Mouse (Mus musculus) adrenal gland, postnatal 10 days (tissue): Measurements from ENCODE around the gene Acyp1. TPM values are rescaled to one million over a fixed set of nuclear protein-coding genes. Genes with fewer than 3 reads are reported as not detected.

Source experiments
- DNase-seq: peaks from one replicate; pipeline ENCODE4 v3.0.0; 2021; ENCODE audit warnings: mixed read lengths
- long read RNA-seq, 2 experiments: library from polyadenylated mRNA; stranded (forward); transcript quantifications; one replicate each; pipeline ENCODE4 v2.0.0; 2021
- total RNA-seq, 2 experiments: library from RNA; stranded (reverse); gene quantifications; 2 replicates each; pipeline ENCODE4 v1.2.3; 2021

The Acyp1 gene
- 10 to 100 TPM; 28.2 to 31.0 TPM for total RNA-seq
- long read RNA-seq, experiment 1, transcript Acyp1-201 (3 exons, 648 nt), result major isoform, 28 of 34 reads
- long read RNA-seq, experiment 1, partial matches to known transcripts, result 3 of 34 reads
- long read RNA-seq, experiment 1, other reads (novel, unspliced or antisense), result 2 of 34 reads
- long read RNA-seq, experiment 2, transcript Acyp1-201 (3 exons, 648 nt), result major isoform, 20 of 24 reads
- long read RNA-seq, experiment 2, partial matches to known transcripts, result 1 of 24 reads
- long read RNA-seq, experiment 2, other reads (novel, unspliced or antisense), result 2 of 24 reads

DNA sequence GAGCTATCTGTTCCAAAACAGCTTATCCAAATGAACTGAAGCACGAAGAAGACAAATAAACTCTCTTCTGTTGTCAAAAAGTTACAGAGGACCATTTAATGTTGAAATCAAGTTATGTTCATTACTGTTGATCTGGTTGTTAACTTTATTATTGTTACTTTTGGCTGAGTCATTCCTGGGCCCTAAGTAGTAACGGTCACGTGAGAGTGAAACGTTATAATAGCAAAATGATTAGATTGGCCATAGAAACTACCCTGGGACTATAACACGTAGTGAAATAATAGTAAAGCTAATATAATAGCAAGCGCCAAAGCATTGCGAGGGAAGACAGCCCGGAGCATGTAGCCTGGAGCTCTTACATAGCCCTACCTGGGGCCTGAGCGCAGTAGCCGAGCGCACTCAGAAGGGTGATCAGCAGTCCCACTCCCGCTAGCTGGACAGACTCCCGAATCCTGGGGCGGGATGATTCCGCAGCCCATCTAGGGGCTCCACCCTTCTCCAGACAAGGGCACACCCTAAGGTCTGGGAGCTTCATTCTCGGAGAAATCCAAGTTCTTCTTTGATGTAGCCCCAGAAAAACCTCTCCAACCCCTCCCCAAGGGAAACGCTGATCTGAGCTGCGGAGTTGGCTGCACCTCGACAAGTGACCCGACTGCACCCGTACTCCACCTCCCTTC is at the start of gene Acyp1:
TSS of gene Acyp1 (minus strand) at position 630 of the 677 bp plus-strand sequence.
- DNase-seq, result peak; percentile 57

DNA sequence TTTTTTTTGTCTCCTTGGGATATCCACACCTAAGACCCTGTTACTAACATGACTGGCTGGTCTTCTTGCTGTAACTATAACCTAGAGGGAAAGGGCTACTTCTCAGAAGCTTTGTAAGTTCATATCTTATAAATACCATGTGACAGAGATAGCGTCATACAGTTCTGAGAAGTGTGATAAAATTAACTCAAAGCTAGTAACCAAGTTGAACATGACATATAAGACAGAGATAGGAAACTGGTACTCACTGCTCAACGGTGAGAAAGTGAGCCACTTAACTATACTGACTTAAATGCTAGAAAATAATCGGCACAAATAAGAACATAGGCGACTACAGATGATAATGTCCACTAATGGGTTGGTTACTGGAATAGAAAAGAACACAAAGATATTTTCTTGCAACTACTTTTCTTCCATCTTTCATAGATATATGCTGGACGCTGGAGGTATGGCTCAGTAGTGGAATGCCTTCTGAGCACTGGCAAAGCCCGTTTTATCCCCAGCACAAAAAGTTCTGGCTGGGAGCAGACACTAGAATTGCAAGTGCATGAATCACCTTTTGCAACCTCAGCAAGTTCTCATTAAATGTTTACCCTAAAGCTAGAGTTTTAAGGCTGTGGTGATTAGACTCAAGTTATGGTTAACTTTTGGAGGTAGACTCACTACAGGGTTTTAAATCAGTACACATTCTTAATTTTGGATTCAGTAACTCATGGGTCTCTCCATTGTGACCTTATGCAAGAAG is 49.5 kb upstream of the Acyp1 start:
- DNase-seq, result no peak

- peak; percentile 57 for DNase-seq
Observed at GRCm38 (mm10) chr12:85330153-85330552, 41.9 kb upstream of the Acyp1 start.

DNA sequence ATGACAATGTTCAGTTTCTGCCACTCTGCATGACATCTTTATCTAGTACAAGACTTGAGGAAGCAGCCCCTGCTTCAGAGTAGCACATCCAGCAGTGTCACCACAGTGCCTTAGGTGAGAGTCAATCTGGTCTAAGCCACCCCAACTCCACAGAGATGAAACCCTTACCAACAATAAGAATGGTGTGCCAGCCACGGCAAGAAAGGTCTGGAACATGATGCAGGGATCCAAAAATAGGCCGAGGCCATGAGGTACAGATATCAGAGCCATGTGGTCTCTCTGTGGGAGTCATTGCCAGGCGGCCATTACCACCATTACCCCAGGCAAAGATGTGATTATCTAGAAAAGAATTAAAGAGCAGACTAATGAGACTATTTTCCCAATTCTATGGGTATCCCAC is 20.4 kb upstream of the Acyp1 start:
- no peak for DNase-seq

DNA sequence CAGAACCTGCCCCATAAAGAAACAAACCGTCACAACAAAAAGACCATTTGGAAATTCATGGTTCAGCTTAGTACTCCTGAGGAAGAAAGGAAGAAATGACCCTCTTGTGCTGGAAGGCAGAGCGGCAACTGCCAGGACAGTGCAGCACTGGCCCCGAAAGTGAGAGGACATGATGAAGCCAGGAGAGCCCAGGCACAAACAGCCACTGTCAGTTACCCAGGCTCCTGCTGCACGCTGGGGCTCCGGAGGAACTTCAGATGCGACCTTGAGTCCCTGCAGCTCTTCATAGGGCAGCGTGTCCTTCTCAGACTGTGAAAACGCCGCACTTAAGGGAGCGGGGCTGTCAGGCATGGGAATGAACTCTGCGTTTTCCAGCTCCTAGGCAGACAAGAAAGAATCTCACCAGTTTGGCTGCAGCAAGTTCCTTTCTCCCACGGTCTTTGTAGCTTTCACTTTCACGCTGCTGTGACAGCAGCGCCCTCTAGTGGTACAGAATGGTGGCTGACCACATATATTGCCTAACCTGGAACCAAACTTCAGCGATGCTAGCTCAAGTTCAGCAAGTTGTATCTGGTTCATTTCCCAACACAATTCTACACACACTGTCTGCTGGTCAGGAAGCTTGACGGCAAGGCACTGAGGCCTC is 17.1 kb upstream of the Acyp1 start:
- DNase-seq, result peak; percentile 89

DNA sequence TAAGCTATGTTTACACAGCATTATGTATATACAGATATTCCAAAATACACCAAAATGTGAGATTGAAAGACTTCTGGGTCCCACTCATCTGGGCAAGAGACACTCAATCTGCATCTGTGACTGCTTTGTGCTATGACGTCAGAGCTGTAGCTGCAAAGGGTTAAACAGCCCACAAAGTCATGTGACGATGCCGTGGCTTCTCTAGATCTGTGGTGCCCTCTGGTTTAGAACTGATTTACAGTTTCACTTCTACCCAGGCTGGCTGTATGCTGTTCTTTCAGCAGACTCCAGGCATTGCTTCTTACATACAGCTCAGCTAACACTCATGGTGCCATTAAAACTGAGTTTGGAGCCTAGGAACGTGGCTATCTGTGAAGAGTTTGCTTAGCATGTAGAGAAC is 16.5 kb upstream of the Acyp1 start:
- no peak for DNase-seq

- no peak for DNase-seq
Observed at GRCm38 (mm10) chr12:85303256-85303655, 15.0 kb upstream of the Acyp1 start.

- DNase-seq, result peak; percentile 26
Observed at GRCm38 (mm10) chr12:85298835-85299180, 10.6 kb upstream of the Acyp1 start.

DNA sequence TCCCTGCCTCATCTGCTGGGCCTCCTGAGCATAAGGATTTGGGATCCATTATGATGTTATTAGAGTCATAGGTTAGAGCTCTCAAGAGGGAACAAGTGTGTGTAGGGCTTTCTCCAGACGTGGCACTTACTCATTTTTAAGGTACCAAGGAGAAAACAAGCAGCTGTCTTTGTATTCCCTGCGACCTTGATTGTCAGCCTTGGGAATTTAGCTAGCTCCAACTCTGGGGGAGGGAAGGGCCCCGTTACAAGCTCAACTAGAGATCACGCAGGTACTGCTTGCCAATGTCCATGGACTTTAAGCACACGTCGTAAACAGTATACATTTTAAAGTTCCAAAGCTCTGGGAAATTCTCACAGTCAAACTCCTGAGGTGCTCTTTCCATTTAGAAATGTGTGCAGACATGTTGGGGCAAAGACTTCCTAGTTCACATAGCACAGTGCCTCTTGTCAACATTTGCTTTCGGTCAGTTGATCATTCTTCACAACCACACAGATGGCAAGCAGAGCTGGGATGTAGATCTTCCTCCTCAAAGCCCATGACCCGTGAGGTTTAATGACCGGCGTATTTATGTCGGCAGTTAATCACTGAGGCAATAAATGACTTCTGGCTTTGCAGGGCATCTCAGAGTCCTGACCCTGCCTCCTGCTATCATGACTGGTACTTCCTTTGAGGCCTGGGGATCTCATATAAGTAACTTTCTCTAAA is 10.0 kb upstream of the Acyp1 start:
- DNase-seq, result no peak

- DNase-seq, result no peak
Observed at GRCm38 (mm10) chr12:85297345-85297997, 9.2 kb upstream of the Acyp1 start.

DNA sequence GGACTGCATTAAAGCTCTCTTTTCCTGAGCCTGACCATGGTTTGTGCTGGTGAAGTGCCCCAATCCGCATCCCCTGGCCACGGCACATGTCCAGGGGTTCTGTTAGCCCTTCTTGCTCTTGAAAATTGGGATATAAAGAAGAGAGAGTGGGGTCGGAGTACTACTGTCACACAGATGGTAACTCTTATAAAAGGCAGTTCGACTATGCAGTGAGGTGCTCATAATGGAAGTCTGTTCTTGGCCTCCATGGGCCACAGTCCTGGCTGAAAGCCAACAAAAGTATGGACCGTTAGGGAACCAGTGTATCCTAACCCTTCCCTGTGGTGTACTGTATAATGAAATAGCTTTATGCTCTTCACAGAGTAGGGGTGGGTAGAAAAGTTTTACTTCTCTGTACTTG is 8.7 kb upstream of the Acyp1 start:
- DNase-seq, result no peak

GRCm38 (mm10) chr12:85295506-85295905 is 7.3 kb upstream of the Acyp1 start:
- no peak for DNase-seq

DNA sequence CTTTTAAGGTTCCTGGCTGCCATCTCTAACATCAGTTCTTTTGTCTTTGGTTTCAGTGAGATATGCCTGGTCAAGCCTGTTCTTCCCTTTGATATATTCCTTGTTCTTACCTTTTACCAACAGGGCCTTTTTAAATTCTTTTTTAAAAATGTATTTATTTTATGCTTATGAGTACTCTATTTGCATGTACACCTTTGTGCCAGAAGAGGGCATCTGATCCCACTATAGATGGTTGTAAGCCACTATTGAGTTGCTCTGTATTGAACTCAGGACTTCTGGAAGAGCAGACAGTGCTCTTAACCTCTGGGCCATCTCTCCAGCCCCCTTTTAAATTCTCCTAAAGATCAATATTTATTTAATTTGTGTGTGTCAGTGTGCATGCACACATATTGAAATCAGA is 4.7 kb upstream of the Acyp1 start:
- no peak for DNase-seq

DNA sequence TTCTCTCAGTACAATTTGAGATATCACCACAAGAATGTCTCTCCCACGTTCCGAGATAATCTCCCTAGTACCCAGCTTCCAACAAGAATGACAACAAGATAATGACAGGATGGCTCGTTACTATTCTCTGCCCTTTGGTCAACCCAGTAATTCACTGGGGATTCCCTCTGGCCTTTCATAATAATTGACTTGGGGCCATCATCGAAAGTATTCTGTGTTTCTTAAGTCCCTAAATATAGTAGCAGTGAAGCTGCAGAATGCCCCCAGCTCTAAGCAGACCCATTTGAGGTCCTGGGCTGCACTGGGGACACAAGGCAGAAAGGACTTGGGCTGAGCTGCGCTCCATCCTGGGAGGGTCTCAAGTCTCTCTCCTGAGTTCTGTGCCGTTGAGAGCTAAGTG is 4.0 kb upstream of the Acyp1 start:
- DNase-seq, result no peak

- no peak for DNase-seq
Observed at GRCm38 (mm10) chr12:85291541-85291940, 3.3 kb upstream of the Acyp1 start.

DNA sequence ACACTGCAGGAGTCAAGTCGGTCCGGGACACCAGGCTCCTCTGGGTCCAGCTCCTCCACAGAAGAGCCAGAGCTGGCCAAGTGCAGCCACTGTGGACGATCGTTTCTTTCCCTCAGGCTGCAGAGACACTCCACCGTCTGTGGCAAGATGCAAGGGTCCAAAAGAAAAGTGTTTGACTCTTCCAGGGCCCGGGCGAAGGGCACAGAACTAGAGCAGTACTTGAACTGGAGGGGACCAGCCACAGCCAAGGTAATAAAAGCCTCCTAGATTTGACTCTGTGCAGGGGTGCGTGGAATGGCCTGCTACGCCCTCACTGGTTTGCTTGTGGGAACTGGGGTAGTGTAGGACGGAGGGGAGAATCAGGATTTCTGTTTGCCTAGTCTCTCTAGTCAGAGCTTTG is 2.4 kb upstream of the Acyp1 start:
- no peak for DNase-seq

DNA sequence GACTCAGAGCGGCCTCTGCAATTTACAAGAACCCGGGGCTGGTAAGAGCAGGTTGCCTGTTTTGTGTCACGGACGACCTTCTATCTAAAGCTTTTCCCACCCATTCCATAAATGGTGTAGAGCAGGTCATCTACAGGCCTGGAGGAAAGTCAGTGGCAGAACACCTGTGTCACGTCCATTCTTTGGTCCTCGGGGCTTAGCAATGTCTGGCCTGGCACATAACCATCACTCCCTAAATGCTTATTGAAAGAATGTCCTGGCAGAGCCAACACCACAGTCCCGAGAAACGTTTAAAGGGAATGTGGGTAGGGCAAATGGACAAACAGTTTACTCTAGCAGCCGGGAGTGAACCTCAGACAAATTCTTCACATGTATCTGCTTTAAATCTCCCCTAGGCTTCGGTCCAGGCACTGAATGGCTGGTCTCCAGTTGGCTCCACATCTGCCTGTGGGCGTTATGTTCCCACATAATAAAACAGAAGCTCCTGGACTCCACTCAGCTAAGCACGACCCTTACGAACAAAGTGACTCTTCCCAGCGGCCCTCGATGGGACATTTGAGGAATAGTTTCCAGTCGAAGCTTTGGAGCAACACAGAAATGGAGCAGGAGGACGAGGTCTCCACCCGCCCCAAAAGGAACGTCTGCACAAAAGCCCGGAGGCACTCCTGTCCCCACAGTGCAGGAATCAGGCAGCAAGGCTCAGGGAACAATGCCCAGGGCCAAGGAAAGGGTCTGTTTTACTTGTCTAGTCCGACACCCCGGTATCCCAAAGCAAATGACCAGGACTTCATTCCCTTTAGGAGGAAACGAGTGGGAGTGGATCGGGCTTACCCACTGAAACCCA is 1.1 kb upstream of the Acyp1 start:
- peak; percentile 24 for DNase-seq

DNA sequence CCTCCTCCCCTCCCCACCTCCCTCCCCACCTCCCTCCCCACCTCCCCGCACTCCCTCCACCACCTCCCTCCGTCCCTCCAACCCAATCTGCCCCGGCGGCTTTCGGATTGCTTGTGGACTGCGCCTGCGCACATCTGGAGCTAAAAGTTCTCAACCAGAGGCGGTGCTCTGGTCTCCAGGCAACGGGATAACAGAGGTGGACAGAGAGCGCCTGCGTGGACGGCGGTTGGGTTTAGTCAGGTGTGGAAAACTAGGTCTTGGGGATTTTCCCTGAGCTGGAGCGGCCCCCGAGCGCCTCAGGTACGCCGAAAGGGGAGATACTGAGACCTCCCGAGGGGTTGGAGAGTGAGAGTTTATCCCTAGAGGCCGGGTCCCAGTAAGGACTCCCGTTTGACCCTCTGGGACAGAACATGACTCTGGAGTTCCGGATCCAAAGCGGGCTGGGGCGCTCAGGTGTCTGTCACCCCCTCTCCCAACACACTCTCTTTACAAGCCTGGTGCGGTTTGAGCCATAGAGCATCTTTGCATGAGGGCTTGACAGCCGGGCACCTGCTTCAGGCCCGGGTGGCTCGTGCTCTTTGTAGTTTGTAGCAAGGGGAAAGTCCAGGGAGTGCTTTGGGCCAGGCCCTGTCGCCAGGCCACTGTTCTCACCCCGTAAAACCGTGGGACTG is 383 bp upstream of the Acyp1 start, which contains the start of gene Zc2hc1c:
TSS of gene Zc2hc1c (plus strand) at position 106 of the 671 bp plus-strand sequence.
- DNase-seq, result peak; percentile 91

DNA sequence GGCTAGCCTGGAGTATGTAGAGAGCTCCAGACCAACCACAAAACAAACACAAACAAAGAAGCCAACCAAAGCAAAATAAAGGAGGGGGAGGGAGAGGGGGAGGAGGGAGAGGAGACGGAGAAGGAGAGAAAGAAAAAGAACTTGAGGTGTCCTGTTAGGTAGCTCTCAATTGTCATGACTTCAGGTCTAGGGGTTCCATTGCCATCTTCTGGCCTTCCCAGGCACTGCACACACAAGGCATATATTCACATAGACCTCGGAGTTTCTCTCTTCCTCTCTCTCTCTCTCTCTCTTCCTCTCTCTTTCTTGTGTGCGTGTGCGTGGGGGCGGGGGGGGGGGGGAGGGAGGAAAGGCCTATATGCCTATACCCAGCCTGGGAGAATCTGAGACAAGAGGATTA is 1.3 kb downstream of the Acyp1 start:
- DNase-seq, result peak; percentile 35

DNA sequence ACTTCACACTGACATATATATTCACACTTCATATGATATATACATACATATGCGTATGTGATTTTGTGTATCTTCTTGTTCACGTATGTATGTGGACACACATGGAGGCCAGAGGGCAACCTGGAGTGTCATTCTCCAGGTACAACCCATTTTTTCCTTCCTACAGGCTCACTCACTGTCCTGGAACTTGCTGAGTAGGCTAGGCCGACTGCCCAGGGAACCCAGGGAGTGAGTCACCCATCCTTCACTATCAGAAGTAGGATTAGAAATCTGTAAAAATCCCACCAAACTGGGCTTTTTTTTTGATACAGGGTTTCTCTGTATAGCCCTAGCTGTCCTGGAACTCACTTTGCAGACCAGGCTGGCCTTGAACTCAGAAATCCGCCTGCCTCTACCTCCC is 3.2 kb downstream of the Acyp1 start:
- peak; percentile 19 for DNase-seq
